20 mouse cellular contexts compared by ENCODE assay signal in the genomic region with DNA sequence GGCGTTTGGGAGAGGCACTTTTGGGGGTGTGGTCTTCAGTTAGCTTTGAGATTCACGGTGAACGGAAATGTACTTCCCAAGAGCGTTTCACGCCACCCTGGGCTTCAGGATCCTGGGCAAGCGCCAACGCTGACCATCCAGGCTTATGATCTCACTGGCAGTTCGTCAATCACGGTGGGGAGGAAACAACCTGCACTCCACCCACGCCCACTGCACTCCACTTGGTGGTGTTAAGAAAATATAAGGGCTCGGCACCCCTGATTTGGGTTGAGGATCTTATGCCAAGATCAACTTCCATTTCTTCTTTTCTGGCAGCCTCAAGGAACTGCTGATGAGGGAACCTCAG. TPM values are rescaled to one million over a fixed set of nuclear protein-coding genes. Genes with fewer than 3 reads are reported as not detected.
A peak's percentile ranks its signal among the peaks of the same experiment; 100 is the strongest.
DNase-seq lines count a peak whose midpoint lies in the region; ATAC-seq and TF ChIP-seq lines count a peak whose summit lies in the region.
"Had no signal": no experiment of that assay in that cellular context is flagged by ENCODE, and none has a peak within 500 bp of the region (broad histone marks: within the 10 kb centered on the region; RNA-seq: fewer than 3 reads in every experiment).

No protein-coding gene starts in this region.

- peak overlapping the region; percentile 78 for H3K27ac ChIP-seq in layer of hippocampus, adult 2 months
- H3K27ac ChIP-seq in embryonic facial prominence, embryonic 14.5 days (replicated peaks; ENCODE audit: low read depth, low read length): peak overlapping the region; percentile 28; the same call in 1 of the 2 replicates
- H3K27ac ChIP-seq in hindbrain, embryonic 10.5 days: 0 out of 2 replicates have a peak overlapping the region, but pooled peaks have one; percentile 23
- 0 out of 2 replicates have a peak overlapping the region, but pooled peaks have one; percentile 55 for H3K27ac ChIP-seq in limb, embryonic 14.5 days (replicated peaks; ENCODE audit: low read depth, low read length)
- H3K27ac ChIP-seq in liver, embryonic 11.5 days (ENCODE audit: low read depth, low read length): no peak overlapping the region
- H3K27ac ChIP-seq: heart, embryonic 13.5 days; kidney, postnatal 0 days; lung, embryonic 15.5 days had no signal

- no peaks in the 10 kb centered on the region for H3K4me1 ChIP-seq in embryonic facial prominence, embryonic 14.5 days (ENCODE audit: control insufficient read depth, insufficient read depth, low read length)
- peaks cover 31% of the 10 kb centered on the region for H3K4me1 ChIP-seq in hindbrain, embryonic 10.5 days (replicated peaks)
- H3K4me1 ChIP-seq in limb, embryonic 14.5 days (ENCODE audit: control insufficient read depth, insufficient read depth, low read length): no peaks in the 10 kb centered on the region
- H3K4me1 ChIP-seq in liver, embryonic 11.5 days (replicated peaks; ENCODE audit: control insufficient read depth, insufficient read depth, low read length): no peaks in the 10 kb centered on the region
- H3K4me1 ChIP-seq: lung, embryonic 15.5 days had no signal

- H3K36me3 ChIP-seq in embryonic facial prominence, embryonic 14.5 days (ENCODE audit: control insufficient read depth, insufficient read depth, low read length): no peaks in the 10 kb centered on the region; the same call in 1 of the 2 replicates
- no peaks in the 10 kb centered on the region for H3K36me3 ChIP-seq in hindbrain, embryonic 10.5 days
- peaks cover 5% of the 10 kb centered on the region; the same call in 1 of the 2 replicates for H3K36me3 ChIP-seq in limb, embryonic 14.5 days (ENCODE audit: control insufficient read depth, insufficient read depth, low read length)
- no peaks in the 10 kb centered on the region for H3K36me3 ChIP-seq in liver, embryonic 11.5 days (ENCODE audit: control insufficient read depth, insufficient read depth, low read length)
- H3K36me3 ChIP-seq: lung, embryonic 15.5 days had no signal

- no peak overlapping the region for H3K4me2 ChIP-seq in embryonic facial prominence, embryonic 14.5 days (ENCODE audit: low read depth, low read length)
- H3K4me2 ChIP-seq in limb, embryonic 14.5 days (replicated peaks; ENCODE audit: low read depth, low read length, severe bottlenecking): no peak overlapping the region
- H3K4me2 ChIP-seq in liver, embryonic 11.5 days: no peak overlapping the region
- H3K4me2 ChIP-seq: heart, embryonic 13.5 days; lung, embryonic 15.5 days had no signal

- H3K4me3 ChIP-seq in layer of hippocampus, adult 2 months: no peak overlapping the region
- H3K4me3 ChIP-seq in embryonic facial prominence, embryonic 14.5 days (ENCODE audit: low read depth, low read length): no peak overlapping the region
- no peak overlapping the region for H3K4me3 ChIP-seq in hindbrain, embryonic 10.5 days
- no peak overlapping the region for H3K4me3 ChIP-seq in limb, embryonic 14.5 days (replicated peaks; ENCODE audit: low read length)
- no peak overlapping the region for H3K4me3 ChIP-seq in liver, embryonic 11.5 days (ENCODE audit: low read depth, low read length)
- H3K4me3 ChIP-seq: heart, embryonic 13.5 days; lung, embryonic 15.5 days; megakaryocyte, embryonic 14.5 days had no signal

- 65% methylated on average over 11 of the region's 11 CpGs for WGBS in embryonic facial prominence, embryonic 14.5 days
- 78% methylated on average over 11 of the region's 11 CpGs for WGBS in hindbrain, embryonic 10.5 days
- WGBS in limb, embryonic 14.5 days: 70% methylated on average over 11 of the region's 11 CpGs
- WGBS in liver, embryonic 11.5 days: 61% methylated on average over 11 of the region's 11 CpGs

- H3K9ac ChIP-seq in embryonic facial prominence, embryonic 14.5 days (ENCODE audit: low read depth, low read length): no peak overlapping the region
- no peak overlapping the region for H3K9ac ChIP-seq in limb, embryonic 14.5 days (ENCODE audit: low read depth, low read length, severe bottlenecking)
- H3K9ac ChIP-seq in liver, embryonic 11.5 days (ENCODE audit: low read depth, low read length): no peak overlapping the region
- H3K9ac ChIP-seq: heart, embryonic 13.5 days; lung, embryonic 15.5 days had no signal

- no peak for DNase-seq in layer of hippocampus, adult 2 months (ENCODE audit: low spot score in 2 of 2)
- DNase-seq in layer of hippocampus, postnatal 36 days: no peak
- no peak for DNase-seq in embryonic facial prominence, embryonic 14.5 days (ENCODE audit: low spot score)
- DNase-seq in hindbrain, embryonic 10.5 days (ENCODE audit: low spot score): no peak
- DNase-seq in limb, embryonic 14.5 days (ENCODE audit: low spot score): peak; percentile 38
- no peak for DNase-seq in Muller cell, postnatal 12 days (ENCODE audit: inconsistent ontology term)
- no peak for DNase-seq in liver, embryonic 11.5 days (ENCODE audit: low spot score)
- DNase-seq: gastrocnemius, postnatal 36 days; left cerebral cortex, postnatal 4 days; thymus, postnatal 25 days had no signal

- H3K9me3 ChIP-seq in embryonic facial prominence, embryonic 14.5 days (ENCODE audit: control insufficient read depth, low read length): no peaks in the 10 kb centered on the region
- H3K9me3 ChIP-seq in hindbrain, embryonic 10.5 days: no peaks in the 10 kb centered on the region
- H3K9me3 ChIP-seq in limb, embryonic 14.5 days (ENCODE audit: control insufficient read depth, low read length): no peaks in the 10 kb centered on the region
- H3K9me3 ChIP-seq in liver, embryonic 11.5 days (ENCODE audit: control insufficient read depth, low read length): no peaks in the 10 kb centered on the region
- H3K9me3 ChIP-seq: heart, embryonic 13.5 days; lung, embryonic 15.5 days; megakaryocyte, embryonic 14.5 days had no signal

- no peak for ATAC-seq in embryonic facial prominence, embryonic 14.5 days (ENCODE audit: low read depth)
- ATAC-seq in limb, embryonic 14.5 days (ENCODE audit: low FRiP score, low read depth): peak; percentile 51; the same call in 1 of the 2 replicates
- no peak for ATAC-seq in monocyte, adult 5-6 weeks (replicated peaks; ENCODE audit: insufficient number of reproducible peaks, low FRiP score, low TSS enrichment, poor library complexity, severe bottlenecking)
- ATAC-seq in liver, embryonic 11.5 days (replicated peaks; ENCODE audit: low FRiP score): no peak
- ATAC-seq: inflammation-experienced regulatory T-cells, adult 6 months had no signal

- TF ChIP-seq CTCF in layer of hippocampus, adult 2 months (conservative IDR thresholded peaks at IDR 0.05): no peak

- no peaks in the 10 kb centered on the region for H3K27me3 ChIP-seq in embryonic facial prominence, embryonic 14.5 days (replicated peaks; ENCODE audit: control insufficient read depth, insufficient read depth, low read length)
- H3K27me3 ChIP-seq in hindbrain, embryonic 10.5 days (ENCODE audit: insufficient read depth, poor library complexity, severe bottlenecking): no peaks in the 10 kb centered on the region
- no peaks in the 10 kb centered on the region for H3K27me3 ChIP-seq in limb, embryonic 14.5 days (ENCODE audit: control insufficient read depth, insufficient read depth, low read length)
- H3K27me3 ChIP-seq in liver, embryonic 11.5 days (replicated peaks; ENCODE audit: control insufficient read depth, insufficient read depth, low read length): no peaks in the 10 kb centered on the region
- H3K27me3 ChIP-seq: heart, embryonic 13.5 days; lung, embryonic 15.5 days had no signal

- no peak for TF ChIP-seq POLR2A in limb, embryonic 14.5 days (IDR thresholded peaks at IDR 0.05; ENCODE audit: borderline replicate concordance, extremely low read depth, insufficient read depth, insufficient read length)

RNA-seq across cellular contexts. Expression of gene Arhgef16, which starts 12.1 kb away (rescaled TPM):
- total RNA-seq in layer of hippocampus, adult 2 months (2021): under 1 TPM; 0.18 to 0.42 TPM
- under 1 TPM; 0.33 to 0.72 TPM for total RNA-seq in layer of hippocampus, postnatal 36 days (2021)
- 5.5 and 6.1 TPM in 2 replicates for polyA plus RNA-seq in embryonic facial prominence, embryonic 14.5 days (2014; fragmentation: Nextera tagmentation; extraction: Ambion mirVana)
- polyA plus RNA-seq in hindbrain, embryonic 10.5 days (2016; fragmentation: Nextera tagmentation; extraction: Ambion mirVana): 4.6 and 7.5 TPM in 2 replicates
- polyA plus RNA-seq in limb, embryonic 14.5 days (2012; rRNA removed): 4.2 and 6.0 TPM in 2 replicates
- 6.1 and 6.2 TPM in 2 replicates for polyA plus RNA-seq in limb, embryonic 14.5 days (2014; fragmentation: Nextera tagmentation; extraction: Ambion mirVana)
- total RNA-seq in monocyte, adult 5-6 weeks (2017): not detected in 3 replicates
- polyA plus RNA-seq in liver, embryonic 11.5 days (2014; fragmentation: Nextera tagmentation; extraction: Ambion mirVana): 5.3 and 5.9 TPM in 2 replicates

RNA-seq across cellular contexts. Expression of gene B230104I21Rik, which starts 22.3 kb away (rescaled TPM):
- under 1 TPM in 1 of 2 experiments, not detected in 1; 0.56 TPM for total RNA-seq in layer of hippocampus, adult 2 months (2021)
- under 1 TPM in 1 of 2 experiments, not detected in 1; 0.46 TPM for total RNA-seq in layer of hippocampus, postnatal 36 days (2021)
- 0.33 TPM in 1 of 2 replicates, not detected in the other for polyA plus RNA-seq in embryonic facial prominence, embryonic 14.5 days (2014; fragmentation: Nextera tagmentation; extraction: Ambion mirVana)
- not detected in 2 replicates for polyA plus RNA-seq in hindbrain, embryonic 10.5 days (2016; fragmentation: Nextera tagmentation; extraction: Ambion mirVana)
- polyA plus RNA-seq in limb, embryonic 14.5 days (2012; rRNA removed): not detected in 2 replicates
- polyA plus RNA-seq in limb, embryonic 14.5 days (2014; fragmentation: Nextera tagmentation; extraction: Ambion mirVana): not detected in 2 replicates
- total RNA-seq in monocyte, adult 5-6 weeks (2017): not detected in 3 replicates
- not detected in 2 replicates for polyA plus RNA-seq in liver, embryonic 11.5 days (2014; fragmentation: Nextera tagmentation; extraction: Ambion mirVana)
- total RNA-seq: adrenal gland, adult 18-20 months; gastrocnemius, postnatal 36 days; left cerebral cortex, postnatal 4 days had no signal
- polyA plus RNA-seq: brain, embryonic 14.5 days; heart, embryonic 13.5 days; inflammation-experienced regulatory T-cells, adult 6 months; kidney, postnatal 0 days; lung, embryonic 15.5 days; small intestine, adult 2 months; stomach, embryonic 14.5 days had no signal
